ENCODE assay signal across 18 mouse cellular contexts in the genomic region with DNA sequence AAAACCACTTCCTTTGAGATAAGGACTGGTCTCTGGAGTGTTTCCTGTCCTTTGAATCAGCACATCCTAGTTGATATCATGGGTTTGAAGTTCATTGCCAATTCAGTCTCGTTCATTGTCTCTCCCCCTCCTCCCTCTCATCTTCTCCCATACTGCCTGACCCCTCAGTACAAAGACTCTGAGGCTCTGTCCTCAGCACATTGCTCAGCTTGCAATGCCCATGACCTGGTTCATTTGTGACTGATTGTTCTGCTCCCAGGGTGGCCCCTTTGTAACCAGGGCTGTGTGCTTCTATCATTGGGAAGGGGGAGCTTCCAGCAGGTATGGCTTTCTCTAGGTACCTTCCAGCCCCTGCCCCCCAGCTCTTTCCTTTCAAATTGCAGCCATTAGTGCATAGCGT.
"Had no signal": no experiment of that assay in that cellular context is flagged by ENCODE, and none has a peak within 500 bp of the region (broad histone marks: within the 10 kb centered on the region; RNA-seq: fewer than 3 reads in every experiment).

No protein-coding gene starts in this region.

- H3K9me3 ChIP-seq: liver, embryonic 12.5 days; midbrain, embryonic 10.5 days; midbrain, embryonic 13.5 days; neural tube, embryonic 13.5 days; neural tube, embryonic 15.5 days had no signal

- H3K27me3 ChIP-seq: liver, embryonic 12.5 days; midbrain, embryonic 13.5 days; neural tube, embryonic 13.5 days; neural tube, embryonic 15.5 days had no signal

- H3K27ac ChIP-seq: liver, embryonic 12.5 days; liver, embryonic 14.5 days; midbrain, embryonic 10.5 days; midbrain, embryonic 13.5 days; neural tube, embryonic 13.5 days; neural tube, embryonic 15.5 days had no signal

- ATAC-seq: liver, embryonic 12.5 days; midbrain, embryonic 13.5 days had no signal

- H3K9ac ChIP-seq: liver, embryonic 12.5 days; liver, embryonic 14.5 days; lung, embryonic 14.5 days; midbrain, embryonic 13.5 days; neural tube, embryonic 13.5 days; neural tube, embryonic 15.5 days had no signal

- H3K4me2 ChIP-seq: liver, embryonic 12.5 days; lung, embryonic 14.5 days; midbrain, embryonic 13.5 days; neural tube, embryonic 13.5 days; neural tube, embryonic 15.5 days had no signal

- H3K4me3 ChIP-seq: liver, embryonic 12.5 days; midbrain, embryonic 10.5 days; midbrain, embryonic 13.5 days; myocyte; neural tube, embryonic 13.5 days; neural tube, embryonic 15.5 days had no signal

- DNase-seq: lung, adult 18-20 months; lung, embryonic 14.5 days; lung, postnatal 10 days; lung, postnatal 4 days; right cerebral cortex, adult 18-20 months; right cerebral cortex, postnatal 25 days; right cerebral cortex, postnatal 4 days; spleen, adult 18-20 months; thymus, adult 18-20 months; thymus, postnatal 14 days; thymus, postnatal 36 days had no signal

- H3K36me3 ChIP-seq: liver, embryonic 12.5 days; midbrain, embryonic 10.5 days; neural tube, embryonic 15.5 days had no signal

- H3K4me1 ChIP-seq: liver, embryonic 12.5 days; neural tube, embryonic 13.5 days had no signal
